Mouse (Mus musculus): ENCODE measurements around the gene Iscu.

Gene Iscu

DNA sequence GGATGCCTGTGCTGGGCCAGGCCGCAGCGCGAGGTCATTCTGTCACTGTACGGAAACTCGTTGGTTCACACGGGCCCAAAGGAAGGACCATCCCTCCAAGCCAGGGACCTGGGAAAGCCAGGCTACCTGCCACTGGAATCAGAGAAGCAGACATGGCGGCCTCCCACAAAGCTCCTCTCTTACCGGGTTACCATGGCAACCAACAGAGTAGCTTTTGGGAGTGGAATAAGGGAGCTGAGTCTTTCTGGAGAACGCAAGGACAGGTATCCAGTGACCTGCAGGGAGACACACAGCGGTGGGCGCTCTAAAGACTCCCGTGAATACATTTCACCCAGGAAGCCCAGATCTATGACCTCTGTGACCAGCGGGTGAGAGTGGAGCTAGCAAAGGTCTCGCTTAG lies 46.0 kb downstream of the Iscu start:
- no peak for DNase-seq

DNA sequence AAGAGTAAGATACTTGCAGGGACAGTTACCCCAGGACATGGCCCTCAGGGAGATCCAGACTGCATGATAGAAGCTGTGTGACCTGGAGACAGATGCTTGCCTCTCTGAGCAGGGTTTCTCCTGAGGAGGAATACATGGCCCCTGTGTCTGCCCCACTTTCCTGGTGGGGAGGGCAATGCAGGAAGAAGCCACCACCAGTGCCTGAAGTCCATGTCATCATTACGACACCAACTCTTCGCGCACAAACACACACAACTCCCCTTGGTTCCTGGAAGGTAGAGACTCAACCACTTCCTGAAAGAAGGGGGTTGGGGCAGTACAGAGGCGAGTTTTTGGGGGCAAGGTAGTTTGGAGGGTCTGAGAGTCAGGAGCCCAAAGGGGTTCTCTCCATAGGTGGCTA lies 51.7 kb downstream of the Iscu start:
- DNase-seq: no peak

DNA sequence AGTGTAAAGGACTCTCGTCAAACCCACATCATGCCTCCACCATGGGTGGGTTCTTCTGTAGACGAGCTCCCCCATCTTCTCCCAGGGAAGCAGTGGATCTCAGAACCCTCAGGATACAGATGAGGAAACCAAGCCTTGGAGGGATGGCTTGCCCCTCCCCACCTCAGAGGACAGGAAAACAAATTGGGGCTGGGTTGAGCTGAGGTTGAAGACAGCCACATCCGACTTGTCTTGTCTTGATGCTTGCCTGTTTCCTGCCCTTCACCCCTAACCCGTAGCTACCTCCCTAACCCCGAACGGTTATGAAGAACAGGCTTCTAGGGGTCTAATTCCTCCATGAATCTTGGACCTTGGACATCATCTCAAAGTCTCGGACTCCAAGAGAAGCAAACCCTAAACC lies 53.0 kb downstream of the Iscu start:
- no peak for DNase-seq

DNA sequence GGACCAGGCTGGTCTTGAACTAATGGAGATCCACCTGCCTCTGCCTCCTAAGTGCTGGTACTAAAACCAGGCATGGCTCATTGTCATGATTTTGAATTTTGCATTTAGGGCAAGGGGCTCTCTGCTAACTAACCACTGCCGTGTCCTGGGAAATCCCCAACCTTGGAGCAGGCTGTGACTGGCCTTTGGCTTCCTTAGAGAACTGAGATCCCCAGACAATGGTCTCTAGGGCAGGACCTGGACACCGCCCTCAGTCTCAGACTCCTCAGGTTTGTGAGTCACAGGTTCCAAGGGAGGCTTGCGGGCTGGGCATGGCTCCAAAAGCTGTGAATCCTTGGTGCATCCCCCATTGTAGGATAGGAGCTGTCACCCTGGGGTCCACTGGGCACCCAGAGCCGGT lies 54.1 kb downstream of the Iscu start:
- no peak for DNase-seq

All from lung, postnatal 4 days (tissue).